Mouse (Mus musculus) kidney, postnatal 0 days (tissue): ENCODE results near the gene Zfp53. TPM values are rescaled to one million over a fixed set of nuclear protein-coding genes. Genes with fewer than 3 reads are reported as not detected.

Experiments
- ATAC-seq: fragments of 200-750 bp; cut with Nextera tagmentation; replicated peaks from 2 replicates; pipeline ENCODE4 v1.8.0; 2017; ENCODE audit warnings: low read depth, moderate number of reproducible peaks, moderate TSS enrichment, moderate library complexity; ENCODE audit not compliant: low FRiP score
- DNase-seq: peaks from one replicate; pipeline ENCODE4 v3.0.0-alpha.2; 2016; ENCODE audit warnings: low spot score
- H3K27ac ChIP-seq: fragments of 300-500 bp; sonication (generic); 2 replicates; pipeline ENCODE4 v1.5.1; 2014; ENCODE audit warnings: mild to moderate bottlenecking
- H3K27me3 ChIP-seq: fragments of 300-500 bp; sonication (generic); 2 replicates; pipeline ENCODE4 v1.6.1; 2014; ENCODE audit warnings: low read length, mixed read lengths; ENCODE audit not compliant: insufficient read depth
- H3K36me3 ChIP-seq: fragments of 300-500 bp; sonication (generic); 2 replicates; pipeline ENCODE4 v1.6.1; 2014; ENCODE audit warnings: low read length, mixed read lengths; ENCODE audit not compliant: insufficient read depth
- H3K4me1 ChIP-seq: fragments of 300-500 bp; sonication (generic); replicated peaks from 2 replicates; pipeline ENCODE4 v1.6.1; 2014; ENCODE audit warnings: antibody characterized with exemption, low read length, mixed read lengths; ENCODE audit not compliant: insufficient read depth
- H3K4me2 ChIP-seq: fragments of 300-500 bp; sonication (generic); 2 replicates; pipeline ENCODE4 v1.6.1; 2014; ENCODE audit warnings: mild to moderate bottlenecking, low read length, moderate library complexity, mixed read lengths
- H3K4me3 ChIP-seq: fragments of 300-500 bp; sonication (generic); replicated peaks from 2 replicates; pipeline ENCODE4 v1.5.1; 2014; ENCODE audit warnings: low read depth, low read length
- H3K9ac ChIP-seq: fragments of 300-500 bp; sonication (generic); 2 replicates; pipeline ENCODE4 v1.6.1; 2014; ENCODE audit warnings: low read depth, low read length
- H3K9me3 ChIP-seq: fragments of 300-500 bp; sonication (generic); replicated peaks from 2 replicates; pipeline ENCODE4 v1.6.1; 2016; ENCODE audit warnings: low read length, inconsistent platforms, mixed read lengths
- CTCF ChIP-seq: IDR thresholded peaks from 2 replicates; pipeline ENCODE4 v1.5.1; 2016; ENCODE audit warnings: antibody characterized with exemption, low read depth, mild to moderate bottlenecking, moderate library complexity
- WGBS: fragments of 180-500 bp; shearing (Covaris S2); extraction: QIAGEN DNeasy Blood & Tissue Kit; methylation state at CpG from one replicate; pipeline ENCODE4 v1.1.7; 2014; 5-methylcytosine and 5-hydroxymethylcytosine counted together
- polyA plus RNA-seq: library from polyadenylated mRNA; unstranded; fragments of >200 nt; fragmentation: Nextera tagmentation; extraction: Ambion mirVana; gene quantifications from 2 replicates; pipeline ENCODE4 v1.2.1, GENCODE M21; 2015

Gene Zfp53
- polyA plus RNA-seq, 1 experiment from 2014 or later: 11.5 TPM

GRCm38 (mm10) chr17:21536676-21537075, 47.9 kb downstream of the Zfp53 start:
- Histone ChIP-seq H3K9ac (no peak overlapping the region), H3K4me1 (peaks cover 4% of the 10 kb centered on the region), H3K4me2 (no peak overlapping the region), H3K9me3 (no peaks in the 10 kb centered on the region), H3K27ac (no peak overlapping the region), H3K27me3 (no peaks in the 10 kb centered on the region), H3K36me3 (no peaks in the 10 kb centered on the region), H3K4me3 (no peak overlapping the region)
- 44% methylated on average over 2 of the region's 2 CpGs for WGBS
- no peak for TF ChIP-seq CTCF
- no peak for ATAC-seq
- DNase-seq: no peak

- Histone ChIP-seq H3K36me3 (peaks cover 13% of the 10 kb centered on the region; the same call in 1 of the 2 replicates), H3K27me3 (no peaks in the 10 kb centered on the region), H3K27ac (no peak overlapping the region), H3K4me1 (no peaks in the 10 kb centered on the region), H3K9ac (no peak overlapping the region), H3K4me3 (no peak overlapping the region), H3K9me3 (no peaks in the 10 kb centered on the region), H3K4me2 (no peak overlapping the region)
- DNase-seq: no peak
- TF ChIP-seq CTCF: no peak
- ATAC-seq: no peak
- WGBS: 83% methylated on average over 2 of the region's 2 CpGs
Measured at GRCm38 (mm10) chr17:21557831-21558230, 69.0 kb downstream of the Zfp53 start.

Other genes starting within 250 kb of the Zfp53 start
- gene Vmn1r235, start 232.6 kb upstream of the Zfp53 start, polyA plus RNA-seq: not detected in 2 replicates
- gene Vmn1r236, start 206.1 kb upstream of the Zfp53 start, polyA plus RNA-seq: not detected in 2 replicates
- not detected in 2 replicates for gene Vmn1r237, start 177.1 kb upstream of the Zfp53 start, polyA plus RNA-seq
- 3.5 and 4.2 TPM in 2 replicates for gene Zfp677, start 105.2 kb upstream of the Zfp53 start, polyA plus RNA-seq
- 6.6 and 6.8 TPM in 2 replicates for gene Zfp54, start 65.8 kb upstream of the Zfp53 start, polyA plus RNA-seq
- gene Zfp51, start 38.6 kb upstream of the Zfp53 start, polyA plus RNA-seq: 14.1 and 14.7 TPM in 2 replicates
- gene Zfp52, start 46.5 kb downstream of the Zfp53 start, polyA plus RNA-seq: 5.6 and 6.9 TPM in 2 replicates
- 13.6 and 15.5 TPM in 2 replicates for gene Zfp948, start 78.0 kb downstream of the Zfp53 start, polyA plus RNA-seq
- 2.7 and 3.4 TPM in 2 replicates for gene Zfp983, start 161.6 kb downstream of the Zfp53 start, polyA plus RNA-seq
- gene Gm10226, start 202.9 kb downstream of the Zfp53 start, polyA plus RNA-seq: 4.6 and 7.9 TPM in 2 replicates
- 10.3 and 11.0 TPM in 2 replicates for gene Zfp760, start 218.7 kb downstream of the Zfp53 start, polyA plus RNA-seq
- gene Zfp229, start 241.8 kb downstream of the Zfp53 start, polyA plus RNA-seq: 5.5 and 5.7 TPM in 2 replicates